Mouse (Mus musculus) limb, embryonic 14.5 days (tissue): ENCODE measurements around the gene Rgs9. TPM values are rescaled to one million over a fixed set of nuclear protein-coding genes. Genes with fewer than 3 reads are reported as not detected.

Source experiments
- ATAC-seq: fragments of 200-750 bp; cut with Nextera tagmentation; 2 replicates; pipeline ENCODE4 v1.8.0; 2017; ENCODE audit warnings: low read depth, moderate number of reproducible peaks, moderate TSS enrichment; ENCODE audit not compliant: low FRiP score
- DNase-seq: peaks from one replicate; pipeline ENCODE4 v3.0.0-alpha.2; 2015; ENCODE audit warnings: low spot score
- H3K27ac ChIP-seq: fragments of 300-500 bp; sonication (generic); replicated peaks from 2 replicates; pipeline ENCODE4 v1.5.1; 2014; ENCODE audit warnings: low read depth, mild to moderate bottlenecking, low read length, moderate library complexity, mixed read lengths
- H3K27me3 ChIP-seq: fragments of 300-500 bp; sonication (generic); 2 replicates; pipeline ENCODE4 v1.6.1; 2014; ENCODE audit warnings: low read length, mixed read lengths; ENCODE audit not compliant: control insufficient read depth, insufficient read depth
- H3K36me3 ChIP-seq: fragments of 300-500 bp; sonication (generic); 2 replicates; pipeline ENCODE4 v1.6.1; 2014; ENCODE audit warnings: mild to moderate bottlenecking, low read length, moderate library complexity, mixed read lengths; ENCODE audit not compliant: control insufficient read depth, insufficient read depth
- H3K4me1 ChIP-seq: fragments of 300-500 bp; sonication (generic); 2 replicates; pipeline ENCODE4 v1.6.1; 2014; ENCODE audit warnings: antibody characterized with exemption, low read length, mixed read lengths; ENCODE audit not compliant: control insufficient read depth, insufficient read depth
- H3K4me2 ChIP-seq: fragments of 300-500 bp; sonication (generic); replicated peaks from 2 replicates; pipeline ENCODE4 v1.6.1; 2014; ENCODE audit warnings: low read depth, mild to moderate bottlenecking, low read length, moderate library complexity; ENCODE audit not compliant: severe bottlenecking
- H3K4me3 ChIP-seq: fragments of 300-500 bp; sonication (generic); replicated peaks from 2 replicates; pipeline ENCODE4 v1.5.1; 2014; ENCODE audit warnings: low read length
- H3K9ac ChIP-seq: fragments of 300-500 bp; sonication (generic); 2 replicates; pipeline ENCODE4 v1.6.1; 2014; ENCODE audit warnings: mild to moderate bottlenecking, low read depth, low read length, moderate library complexity; ENCODE audit not compliant: severe bottlenecking
- H3K9me3 ChIP-seq: fragments of 300-500 bp; sonication (generic); 2 replicates; pipeline ENCODE4 v1.6.1; 2016; ENCODE audit warnings: low read length; ENCODE audit not compliant: control insufficient read depth
- POLR2A ChIP-seq: fragments of 200-500 bp; IDR thresholded peaks from 2 replicates; pipeline ENCODE4 v1.8.0; 2012; ENCODE audit warnings: inconsistent platforms, mild to moderate bottlenecking, moderate library complexity, borderline replicate concordance; ENCODE audit not compliant: insufficient read depth, insufficient read length; ENCODE audit errors: extremely low read depth
- WGBS: fragments of 180-500 bp; shearing (Covaris S2); extraction: QIAGEN DNeasy Blood & Tissue Kit; methylation state at CpG from one replicate; pipeline ENCODE4 v1.1.7; 2014; 5-methylcytosine and 5-hydroxymethylcytosine counted together
- polyA plus RNA-seq, 2 experiments: library from polyadenylated mRNA; depleted of rRNA in 1 of 2; stranded (reverse) in 1 of 2; unstranded in 1 of 2; fragments of >200 nt; fragmentation: Nextera tagmentation in 1 of 2; extraction: Ambion mirVana in 1 of 2; gene quantifications; 2 replicates each; pipeline versions ENCODE4 v1.2.1 to v1.2.3; 2012 to 2014

Rgs9 gene
- polyA plus RNA-seq, 2 experiments = 2.1 to 6.1 TPM

GRCm38 (mm10) chr11:109340541-109340940 is 42.6 kb upstream of the Rgs9 start:
- no peak overlapping the region for H3K9ac ChIP-seq
- TF ChIP-seq POLR2A = no peak
- no peaks in the 10 kb centered on the region for H3K9me3 ChIP-seq
- H3K27me3 ChIP-seq = no peaks in the 10 kb centered on the region
- no peak for DNase-seq
- 82% methylated on average over 5 of the region's 5 CpGs for WGBS
- no peak for ATAC-seq
- no peaks in the 10 kb centered on the region for H3K36me3 ChIP-seq
- no peak overlapping the region for H3K4me3 ChIP-seq
- no peak overlapping the region for H3K27ac ChIP-seq
- H3K4me2 ChIP-seq = no peak overlapping the region
- no peaks in the 10 kb centered on the region for H3K4me1 ChIP-seq

- no peaks in the 10 kb centered on the region for H3K27me3 ChIP-seq
- H3K36me3 ChIP-seq = no peaks in the 10 kb centered on the region
- no peak for DNase-seq
- H3K9ac ChIP-seq = no peak overlapping the region
- no peak overlapping the region for H3K4me3 ChIP-seq
- ATAC-seq = no peak
- no peak overlapping the region for H3K27ac ChIP-seq
- 94% methylated on average over 8 of the region's 8 CpGs for WGBS
- no peak overlapping the region for H3K4me2 ChIP-seq
- no peaks in the 10 kb centered on the region for H3K4me1 ChIP-seq
- no peak for TF ChIP-seq POLR2A
- no peaks in the 10 kb centered on the region for H3K9me3 ChIP-seq
Observed at GRCm38 (mm10) chr11:109339155-109339938, 41.4 kb upstream of the Rgs9 start.

GRCm38 (mm10) chr11:109335890-109336289 is 38.0 kb upstream of the Rgs9 start:
- ATAC-seq = no peak
- 63% methylated on average over 6 of the region's 6 CpGs for WGBS

GRCm38 (mm10) chr11:109334773-109335172 is 36.8 kb upstream of the Rgs9 start:
- no peak for DNase-seq
- Histone ChIP-seq H3K4me2 (no peak overlapping the region), H3K9me3 (no peaks in the 10 kb centered on the region), H3K36me3 (no peaks in the 10 kb centered on the region), H3K9ac (no peak overlapping the region), H3K4me3 (no peak overlapping the region), H3K4me1 (peaks cover 4% of the 10 kb centered on the region; the same call in 1 of the 2 replicates), H3K27me3 (no peaks in the 10 kb centered on the region), H3K27ac (no peak overlapping the region)
- no peak for ATAC-seq
- 90% methylated on average over 4 of the region's 4 CpGs for WGBS
- TF ChIP-seq POLR2A = no peak

More at GRCm38 (mm10) chr11:109335890-109336289, 38.0 kb upstream of the Rgs9 start:
- Histone ChIP-seq H3K9me3 (no peaks in the 10 kb centered on the region), H3K9ac (no peak overlapping the region), H3K27me3 (no peaks in the 10 kb centered on the region), H3K4me1 (peaks cover 3% of the 10 kb centered on the region; the same call in 1 of the 2 replicates), H3K4me2 (no peak overlapping the region), H3K36me3 (no peaks in the 10 kb centered on the region), H3K27ac (no peak overlapping the region), H3K4me3 (no peak overlapping the region)
- no peak for TF ChIP-seq POLR2A
- DNase-seq = no peak

GRCm38 (mm10) chr11:109332722-109333121 is 34.8 kb upstream of the Rgs9 start:
- WGBS = 50% methylated on average over 6 of the region's 6 CpGs

More at GRCm38 (mm10) chr11:109332722-109333121, 34.8 kb upstream of the Rgs9 start:
- Histone ChIP-seq H3K9ac (no peak overlapping the region), H3K36me3 (no peaks in the 10 kb centered on the region), H3K27me3 (no peaks in the 10 kb centered on the region), H3K4me1 (peaks cover 8% of the 10 kb centered on the region; the same call in 1 of the 2 replicates), H3K4me2 (no peak overlapping the region), H3K4me3 (no peak overlapping the region), H3K27ac (no peak overlapping the region), H3K9me3 (no peaks in the 10 kb centered on the region)
- DNase-seq = no peak
- ATAC-seq = no peak
- TF ChIP-seq POLR2A = no peak
